Mouse (Mus musculus) kidney, embryonic 14.5 days (tissue): ENCODE data around the gene Ifi202b. TPM values are rescaled to one million over a fixed set of nuclear protein-coding genes. Genes with fewer than 3 reads are reported as not detected.
"Not testable (repeated sequence)": the region's sequence is repeated elsewhere in the genome, so short reads cannot be mapped to it uniquely, and the experiment has no call there.

Experiments used
- ATAC-seq: fragments of 200-750 bp; cut with Nextera tagmentation; 2 replicates; pipeline ENCODE4 v1.8.0; 2017; ENCODE audit warnings: moderate number of reproducible peaks, mild to moderate bottlenecking, moderate TSS enrichment, moderate library complexity; ENCODE audit not compliant: low FRiP score, low TSS enrichment
- H3K27ac ChIP-seq: fragments of 300-500 bp; sonication (generic); 2 replicates; pipeline ENCODE4 v1.5.1; 2014; ENCODE audit warnings: low read depth, mild to moderate bottlenecking, low read length, moderate library complexity, mixed read lengths
- H3K27me3 ChIP-seq: fragments of 300-500 bp; sonication (generic); 2 replicates; pipeline ENCODE4 v1.6.1; 2014; ENCODE audit warnings: mild to moderate bottlenecking, low read length; ENCODE audit not compliant: control insufficient read depth, insufficient read depth
- H3K36me3 ChIP-seq: fragments of 300-500 bp; sonication (generic); 2 replicates; pipeline ENCODE4 v1.6.1; 2014; ENCODE audit warnings: low read length, mixed read lengths; ENCODE audit not compliant: control insufficient read depth, insufficient read depth
- H3K4me1 ChIP-seq: fragments of 300-500 bp; sonication (generic); 2 replicates; pipeline ENCODE4 v1.6.1; 2014; ENCODE audit warnings: low read length, mixed read lengths; ENCODE audit not compliant: control insufficient read depth, insufficient read depth
- H3K4me2 ChIP-seq: fragments of 300-500 bp; sonication (generic); replicated peaks from 2 replicates; pipeline ENCODE4 v1.6.1; 2014; ENCODE audit warnings: low read depth, mild to moderate bottlenecking, low read length
- H3K4me3 ChIP-seq: fragments of 300-500 bp; sonication (generic); 2 replicates; pipeline ENCODE4 v1.5.1; 2014; ENCODE audit warnings: mild to moderate bottlenecking, low read length
- H3K9ac ChIP-seq: fragments of 300-500 bp; sonication (generic); 2 replicates; pipeline ENCODE4 v1.6.1; 2014; ENCODE audit warnings: low read depth, mild to moderate bottlenecking, low read length, moderate library complexity
- H3K9me3 ChIP-seq: fragments of 300-500 bp; sonication (generic); 2 replicates; pipeline ENCODE4 v1.6.1; 2016; ENCODE audit warnings: low read length; ENCODE audit not compliant: control insufficient read depth
- WGBS: fragments of 180-500 bp; shearing (Covaris S2); extraction: QIAGEN DNeasy Blood & Tissue Kit; methylation state at CpG from one replicate; pipeline ENCODE4 v1.1.7; 2014; 5-methylcytosine and 5-hydroxymethylcytosine counted together
- polyA plus RNA-seq: library from polyadenylated mRNA; unstranded; fragments of >200 nt; fragmentation: Nextera tagmentation; extraction: Ambion mirVana; gene quantifications from 2 replicates; pipeline ENCODE4 v1.2.1, GENCODE M21; 2014

Gene Ifi202b
- not detected in 2 replicates for polyA plus RNA-seq

- not testable (repeated sequence) for H3K4me1 ChIP-seq, H3K4me3 ChIP-seq, H3K27me3 ChIP-seq, H3K9ac ChIP-seq, ATAC-seq, H3K9me3 ChIP-seq, H3K36me3 ChIP-seq, H3K27ac ChIP-seq, H3K4me2 ChIP-seq
- 94% methylated on average over 6 of the region's 6 CpGs for WGBS
These were observed at the start of gene Ifi202b for GRCm38 (mm10) chr1:173982694-173983305. Ifi202b (minus strand) TSS chr1:173982744.

GRCm38 (mm10) chr1:174031698-174032097 lies 49.2 kb upstream of the Ifi202b start, which contains the start of gene Ifi205:
Ifi205 (minus strand) TSS chr1:174031810.
- Histone ChIP-seq H3K27ac (no peak within 1 kb of the TSS), H3K9ac (no peak within 1 kb of the TSS)
- 63% methylated on average over 1 of the region's 1 CpGs for WGBS

GRCm38 (mm10) chr1:174007050-174007449 lies 24.5 kb upstream of the Ifi202b start:
- not testable (repeated sequence) for H3K4me1 ChIP-seq, ATAC-seq, H3K9ac ChIP-seq, H3K36me3 ChIP-seq, H3K4me3 ChIP-seq, H3K9me3 ChIP-seq, H3K27me3 ChIP-seq, H3K27ac ChIP-seq, H3K4me2 ChIP-seq

More at GRCm38 (mm10) chr1:174031698-174032097, 49.2 kb upstream of the Ifi202b start, which contains the start of gene Ifi205:
- H3K4me1 ChIP-seq = no peaks in the 10 kb centered on the region
- H3K9me3 ChIP-seq = no peaks in the 10 kb centered on the region
- no peak within 1 kb of the TSS for H3K4me3 ChIP-seq
- no peaks in the 10 kb centered on the region for H3K36me3 ChIP-seq
- ATAC-seq = no peak
- no peaks in the 10 kb centered on the region for H3K27me3 ChIP-seq
- H3K4me2 ChIP-seq = no peak within 1 kb of the TSS

GRCm38 (mm10) chr1:174004352-174005109 lies 22.0 kb upstream of the Ifi202b start:
- H3K27ac ChIP-seq = not testable (repeated sequence)
- WGBS = 66% methylated on average over 1 of the region's 3 CpGs

GRCm38 (mm10) chr1:173995003-173995402 lies 12.5 kb upstream of the Ifi202b start:
- H3K4me3 ChIP-seq = no peak overlapping the region
- no peak for ATAC-seq
- 85% methylated on average over 4 of the region's 4 CpGs for WGBS
- no peaks in the 10 kb centered on the region for H3K36me3 ChIP-seq
- no peak overlapping the region for H3K27ac ChIP-seq
- no peak overlapping the region for H3K4me2 ChIP-seq
- no peaks in the 10 kb centered on the region for H3K9me3 ChIP-seq
- H3K4me1 ChIP-seq = no peaks in the 10 kb centered on the region
- no peak overlapping the region for H3K9ac ChIP-seq
- H3K27me3 ChIP-seq = no peaks in the 10 kb centered on the region

More at GRCm38 (mm10) chr1:174004352-174005109, 22.0 kb upstream of the Ifi202b start:
- not testable (repeated sequence) for H3K4me2 ChIP-seq, H3K9me3 ChIP-seq, H3K4me1 ChIP-seq, H3K36me3 ChIP-seq, H3K9ac ChIP-seq, H3K4me3 ChIP-seq, ATAC-seq, H3K27me3 ChIP-seq

- not testable (repeated sequence) for H3K4me3 ChIP-seq, H3K9me3 ChIP-seq, H3K27ac ChIP-seq, H3K4me2 ChIP-seq, H3K27me3 ChIP-seq, H3K36me3 ChIP-seq, H3K4me1 ChIP-seq, H3K9ac ChIP-seq, ATAC-seq
- 55% methylated on average over 3 of the region's 3 CpGs for WGBS
These were observed 1.5 kb downstream of the Ifi202b start for GRCm38 (mm10) chr1:173981038-173981437.

- H3K9ac ChIP-seq = no peak overlapping the region
- no peaks in the 10 kb centered on the region for H3K27me3 ChIP-seq
- ATAC-seq = no peak
- no peaks in the 10 kb centered on the region for H3K9me3 ChIP-seq
- H3K4me3 ChIP-seq = no peak overlapping the region
- no peak overlapping the region for H3K27ac ChIP-seq
- no peak overlapping the region for H3K4me2 ChIP-seq
- no peaks in the 10 kb centered on the region for H3K4me1 ChIP-seq
- H3K36me3 ChIP-seq = no peaks in the 10 kb centered on the region
These were observed 4.9 kb downstream of the Ifi202b start for GRCm38 (mm10) chr1:173977622-173978021.

- no peak overlapping the region for H3K4me3 ChIP-seq
- H3K27me3 ChIP-seq = no peaks in the 10 kb centered on the region
- H3K27ac ChIP-seq = no peak overlapping the region
- no peaks in the 10 kb centered on the region for H3K4me1 ChIP-seq
- no peaks in the 10 kb centered on the region for H3K9me3 ChIP-seq
- no peaks in the 10 kb centered on the region for H3K36me3 ChIP-seq
- no peak overlapping the region for H3K9ac ChIP-seq
- ATAC-seq = no peak
- H3K4me2 ChIP-seq = no peak overlapping the region
These were observed 9.4 kb downstream of the Ifi202b start for GRCm38 (mm10) chr1:173973111-173973510.

- ATAC-seq, H3K4me3 ChIP-seq: not testable (repeated sequence)
These were observed 21.1 kb downstream of the Ifi202b start for GRCm38 (mm10) chr1:173961491-173961890.

More at GRCm38 (mm10) chr1:173961491-173961890, 21.1 kb downstream of the Ifi202b start:
- H3K27me3 ChIP-seq, H3K27ac ChIP-seq, H3K4me2 ChIP-seq, H3K4me1 ChIP-seq, H3K36me3 ChIP-seq, H3K9ac ChIP-seq, H3K9me3 ChIP-seq: not testable (repeated sequence)
- 73% methylated on average over 1 of the region's 1 CpGs for WGBS
